Mouse (Mus musculus): Measurements from ENCODE around the gene Krtap21-1. TPM values are rescaled to one million over a fixed set of nuclear protein-coding genes. Genes with fewer than 3 reads are reported as not detected.

Krtap21-1 gene
- not detected for total RNA-seq (2021)
- long read RNA-seq, experiment 1: 0 reads
- long read RNA-seq, experiment 2: 0 reads

GRCm38 (mm10) chr16:89403768-89404167 lies at the start of gene Krtap21-1:
Gene Krtap21-1, minus strand, starts transcription at chr16:89403868.
- no peak for DNase-seq
- intact Hi-C loops (cut with DNase I): no loop called here

GRCm38 (mm10) chr16:89429586-89429985 lies 25.9 kb upstream of the Krtap21-1 start:
- intact Hi-C loops (cut with DNase I): no loop called here
- DNase-seq: peak; percentile 1 to 2

- DNase-seq: peak in 1 of 2 experiments; percentile 1
- intact Hi-C loops (cut with DNase I): no loop called here
Observed at GRCm38 (mm10) chr16:89425310-89425709, 21.6 kb upstream of the Krtap21-1 start.

- intact Hi-C loops (cut with DNase I): no loop called here
- no peak for DNase-seq
Observed at GRCm38 (mm10) chr16:89420011-89420410, 16.3 kb upstream of the Krtap21-1 start, which contains the start of gene Krtap6-2. Gene Krtap6-2, minus strand, starts transcription at chr16:89420111.

- DNase-seq: no peak
- intact Hi-C loops (cut with DNase I): no loop called here
Observed at GRCm38 (mm10) chr16:89416311-89416710, 12.6 kb upstream of the Krtap21-1 start.

- DNase-seq: no peak
- intact Hi-C loops (cut with DNase I): no loop called here
Observed at GRCm38 (mm10) chr16:89410345-89411068, 6.8 kb upstream of the Krtap21-1 start.

- no peak for DNase-seq
- intact Hi-C loops (cut with DNase I): no loop called here
Observed at GRCm38 (mm10) chr16:89372734-89373461, 30.8 kb downstream of the Krtap21-1 start.

Other genes with a start within 250 kb of the Krtap21-1 start
- not detected for gene Gm9789, start 245.9 kb downstream of the Krtap21-1 start, total RNA-seq (2021)
- not detected for gene Gm7735, start 234.4 kb downstream of the Krtap21-1 start, total RNA-seq (2021)
- not detected for gene 1110057P08Rik, start 229.1 kb downstream of the Krtap21-1 start, total RNA-seq (2021)
- gene Krtap20-2, start 198.0 kb downstream of the Krtap21-1 start, total RNA-seq (2021): not detected
- gene Krtap6-2, start 16.2 kb upstream of the Krtap21-1 start, total RNA-seq (2021): not detected
- gene Krtap8-1, start 84.1 kb upstream of the Krtap21-1 start, total RNA-seq (2021): not detected
- gene Krtap7-1, start 104.5 kb upstream of the Krtap21-1 start, total RNA-seq (2021): not detected
- not detected for gene Krtap11-1, start 167.3 kb upstream of the Krtap21-1 start, total RNA-seq (2021)

Data from heart, postnatal 14 days (tissue).